In genomic region chr16:9092191-9092848, GRCm38 (mm10) we compare ENCODE assay signal across 11 mouse cellular contexts.
DNase-seq lines count a peak whose midpoint lies in the region; ATAC-seq lines count a peak whose summit lies in the region.
"Had no signal": no experiment of that assay in that cellular context is flagged by ENCODE, and none has a peak within 500 bp of the region (broad histone marks: within the 10 kb centered on the region; RNA-seq: fewer than 3 reads in every experiment).

No protein-coding gene starts in this region.

- intact Hi-C loops in gastrocnemius, postnatal 36 days (cut with DNase I): no loop called here

- no peak overlapping the region for H3K4me2 ChIP-seq in hindbrain, embryonic 13.5 days
- H3K4me2 ChIP-seq in intestine, embryonic 16.5 days (ENCODE audit: low read depth, low read length): no peak overlapping the region

- H3K9me3 ChIP-seq in hindbrain, embryonic 13.5 days: 0 out of 2 replicates have a peak, but pooled peaks cover 4% of the 10 kb centered on the region
- H3K9me3 ChIP-seq in intestine, embryonic 16.5 days (ENCODE audit: control insufficient read depth, low read length): no peaks in the 10 kb centered on the region

- no peaks in the 10 kb centered on the region for H3K27me3 ChIP-seq in hindbrain, embryonic 13.5 days
- no peaks in the 10 kb centered on the region for H3K27me3 ChIP-seq in intestine, embryonic 16.5 days (replicated peaks; ENCODE audit: control insufficient read depth, insufficient read depth, low read length)

- no peaks in the 10 kb centered on the region for H3K36me3 ChIP-seq in hindbrain, embryonic 13.5 days
- no peaks in the 10 kb centered on the region for H3K36me3 ChIP-seq in intestine, embryonic 16.5 days (ENCODE audit: control insufficient read depth, insufficient read depth, low read length)

- H3K27ac ChIP-seq in hindbrain, embryonic 13.5 days: 0 out of 2 replicates have a peak overlapping the region, but pooled peaks have one; percentile 18
- no peak overlapping the region for H3K27ac ChIP-seq in intestine, embryonic 16.5 days (ENCODE audit: low read length)
- H3K27ac ChIP-seq: left cerebral cortex, adult 2 months had no signal

- DNase-seq in gastrocnemius, adult 18-20 months (ENCODE audit: low spot score): peak; percentile 2
- no peak for DNase-seq in gastrocnemius, postnatal 36 days
- peak; percentile 90 for DNase-seq in NIH3T3 (ENCODE audit: low read depth)
- DNase-seq in fibroblast of lung, adult 2 months (ENCODE audit: low read depth): peak; percentile 33
- DNase-seq in thymus, postnatal 25 days: no peak
- DNase-seq in spleen, postnatal 10 days (ENCODE audit: low spot score in 2 of 2): no peak
- DNase-seq: lung, postnatal 14 days had no signal

- no peak for ATAC-seq in hindbrain, embryonic 13.5 days (ENCODE audit: low FRiP score)
- no peak for ATAC-seq in intestine, embryonic 16.5 days
- ATAC-seq: intestine, postnatal 0 days had no signal

- peaks cover 11% of the 10 kb centered on the region for H3K4me1 ChIP-seq in hindbrain, embryonic 13.5 days (replicated peaks)
- H3K4me1 ChIP-seq in intestine, embryonic 16.5 days (ENCODE audit: control insufficient read depth, insufficient read depth, low read length): no peaks in the 10 kb centered on the region

- 5% methylated on average over 11 of the region's 11 CpGs for WGBS in hindbrain, embryonic 13.5 days
- WGBS in intestine, embryonic 16.5 days: 38% methylated on average over 11 of the region's 11 CpGs

- H3K9ac ChIP-seq in hindbrain, embryonic 13.5 days: no peak overlapping the region
- no peak overlapping the region for H3K9ac ChIP-seq in intestine, embryonic 16.5 days (ENCODE audit: low read depth, low read length)

- H3K4me3 ChIP-seq in hindbrain, embryonic 13.5 days: no peak overlapping the region
- H3K4me3 ChIP-seq in intestine, embryonic 16.5 days (ENCODE audit: low read length): no peak overlapping the region
- H3K4me3 ChIP-seq: left cerebral cortex, adult 2 months had no signal

Comparison
In these comparisons a context has a peak if more than half of its experiments do, and no peak if none do; other contexts are left out.
1. DNase-seq: peak in gastrocnemius, adult 18-20 months (single experiment), NIH3T3 (single experiment) and fibroblast of lung, adult 2 months (single experiment); none in gastrocnemius, postnatal 36 days (0 of 2), thymus, postnatal 25 days (single experiment) and spleen, postnatal 10 days (0 of 2).